Mouse (Mus musculus) forebrain, embryonic 13.5 days (tissue): ENCODE measurements around the gene Xrcc5. TPM values are rescaled to one million over a fixed set of nuclear protein-coding genes. Genes with fewer than 3 reads are reported as not detected.

ENCODE experiments used
- ATAC-seq: fragments of 200-750 bp; cut with Nextera tagmentation; 2 replicates; pipeline ENCODE4 v1.8.0; 2017
- H3K27ac ChIP-seq: fragments of 300-500 bp; sonication (generic); 2 replicates; pipeline ENCODE4 v1.5.1; 2015; ENCODE audit warnings: inconsistent platforms, mild to moderate bottlenecking, moderate library complexity
- H3K27me3 ChIP-seq: fragments of 300-500 bp; sonication (generic); 2 replicates; pipeline ENCODE4 v1.6.1; 2015; ENCODE audit warnings: mild to moderate bottlenecking, inconsistent platforms
- H3K36me3 ChIP-seq: fragments of 300-500 bp; sonication (generic); 2 replicates; pipeline ENCODE4 v1.6.1; 2015; ENCODE audit warnings: mild to moderate bottlenecking, inconsistent platforms; ENCODE audit not compliant: poor library complexity, severe bottlenecking
- H3K4me1 ChIP-seq: fragments of 300-500 bp; sonication (generic); 2 replicates; pipeline ENCODE4 v1.6.1; 2015; ENCODE audit warnings: inconsistent platforms
- H3K4me2 ChIP-seq: fragments of 300-500 bp; sonication (generic); 2 replicates; pipeline ENCODE4 v1.6.1; 2015; ENCODE audit warnings: inconsistent platforms, mild to moderate bottlenecking, moderate library complexity
- H3K4me3 ChIP-seq: fragments of 300-500 bp; sonication (generic); 2 replicates; pipeline ENCODE4 v1.5.1; 2015; ENCODE audit warnings: mild to moderate bottlenecking, inconsistent platforms
- H3K9ac ChIP-seq: fragments of 300-500 bp; sonication (generic); 2 replicates; pipeline ENCODE4 v1.6.1; 2015; ENCODE audit warnings: mild to moderate bottlenecking, inconsistent platforms
- H3K9me3 ChIP-seq: fragments of 300-500 bp; sonication (generic); replicated peaks from 2 replicates; pipeline ENCODE4 v1.6.1; 2016; ENCODE audit warnings: inconsistent platforms
- WGBS: fragments of 180-500 bp; shearing (Covaris S2); methylation state at CpG from one replicate; pipeline ENCODE4 v1.1.7; 2015; 5-methylcytosine and 5-hydroxymethylcytosine counted together
- polyA plus RNA-seq: library from polyadenylated mRNA; unstranded; fragments of >200 nt; fragmentation: Nextera tagmentation; extraction: Ambion mirVana; gene quantifications from 2 replicates; pipeline ENCODE4 v1.2.1, GENCODE M21; 2015

Xrcc5 gene
- polyA plus RNA-seq, 1 experiment from 2014 or later: 40.0 TPM

DNA sequence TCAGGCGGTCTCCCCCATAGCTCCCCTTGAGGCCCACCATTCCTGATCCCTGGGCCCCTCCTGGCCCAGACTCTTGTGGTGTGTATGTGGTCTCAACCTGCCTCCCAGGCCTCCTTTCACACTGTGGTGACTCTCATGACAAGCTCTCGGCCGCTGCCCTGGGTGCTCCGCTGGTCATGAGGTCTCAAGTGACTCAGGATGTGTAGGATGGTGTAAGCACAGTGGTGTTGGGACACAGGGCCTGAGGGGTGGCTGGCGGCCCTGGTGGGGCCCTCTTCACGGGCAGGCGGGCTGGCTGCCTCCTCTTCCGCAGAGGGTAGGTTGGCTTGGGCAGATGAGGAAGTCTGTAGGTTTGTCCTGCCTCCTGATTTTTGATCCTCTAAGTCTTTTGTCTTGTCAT lies 121.3 kb downstream of the Xrcc5 start:
- no peak overlapping the region for H3K4me2 ChIP-seq
- WGBS: 92% methylated on average over 8 of the region's 8 CpGs
- H3K4me3 ChIP-seq: no peak overlapping the region
- no peak overlapping the region for H3K27ac ChIP-seq
- ATAC-seq: no peak
- peaks cover 8% of the 10 kb centered on the region; the same call in 1 of the 2 replicates for H3K4me1 ChIP-seq
- no peaks in the 10 kb centered on the region for H3K9me3 ChIP-seq
- no peak overlapping the region for H3K9ac ChIP-seq
- no peaks in the 10 kb centered on the region for H3K27me3 ChIP-seq
- H3K36me3 ChIP-seq: no peaks in the 10 kb centered on the region

DNA sequence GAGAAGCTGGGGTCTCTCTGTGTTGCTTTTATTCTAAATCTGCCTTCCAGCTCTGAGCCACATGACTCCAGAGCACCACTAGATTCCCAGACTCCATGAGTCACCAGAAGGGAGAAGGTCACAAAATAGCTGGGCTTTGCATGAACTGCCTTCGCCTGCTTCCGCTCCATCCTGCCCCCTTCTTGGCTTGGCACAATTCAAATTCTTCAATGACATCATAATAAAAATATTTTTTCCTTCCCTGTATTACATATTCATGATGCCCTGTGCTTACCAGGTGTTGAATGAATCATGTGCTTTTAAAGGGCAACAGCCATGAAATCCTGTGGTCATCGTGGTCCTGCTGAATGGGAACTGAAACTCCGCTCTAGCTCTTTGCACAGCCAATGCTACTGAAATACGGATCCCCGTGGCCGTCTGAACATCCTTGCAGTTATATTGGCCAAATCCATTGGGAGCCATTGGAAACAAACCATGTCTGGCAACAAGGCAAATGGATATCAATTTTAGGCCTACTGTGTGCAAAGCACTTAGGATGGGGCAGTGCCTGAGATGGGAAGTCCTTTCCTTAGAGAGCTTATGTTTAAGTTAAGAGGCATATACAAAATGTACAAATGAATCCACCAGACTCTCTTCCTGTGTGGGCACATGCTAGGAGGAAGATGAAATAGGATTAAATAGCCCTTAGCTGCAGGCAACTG lies 122.0 kb downstream of the Xrcc5 start:
- Histone ChIP-seq H3K36me3 (no peaks in the 10 kb centered on the region), H3K9ac (no peak overlapping the region), H3K4me3 (no peak overlapping the region), H3K27me3 (no peaks in the 10 kb centered on the region), H3K4me1 (peaks cover 10% of the 10 kb centered on the region; the same call in 1 of the 2 replicates), H3K4me2 (no peak overlapping the region), H3K27ac (no peak overlapping the region), H3K9me3 (no peaks in the 10 kb centered on the region)
- WGBS: 93% methylated on average over 7 of the region's 7 CpGs
- ATAC-seq: no peak

DNA sequence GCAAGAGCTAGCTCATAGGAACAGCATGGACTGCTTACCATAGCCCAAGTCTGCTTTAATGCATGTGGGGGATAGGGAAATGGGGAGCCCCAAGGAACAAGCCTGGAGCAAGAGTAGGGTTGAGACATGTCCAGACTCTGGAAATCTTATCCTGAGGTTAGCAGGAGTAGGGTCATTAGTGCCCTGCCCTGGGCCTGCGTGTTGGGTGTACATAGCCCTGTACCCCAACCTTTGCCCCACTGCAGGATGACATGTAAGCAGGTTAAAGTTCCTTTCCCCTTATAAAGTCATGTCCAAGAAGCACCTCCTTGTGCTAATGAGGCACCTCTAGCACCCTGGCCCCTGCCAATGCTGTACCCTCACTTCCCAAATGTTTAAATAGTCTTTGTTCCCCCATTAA lies 125.4 kb downstream of the Xrcc5 start:
- Histone ChIP-seq H3K27ac (no peak overlapping the region), H3K36me3 (no peaks in the 10 kb centered on the region), H3K4me3 (no peak overlapping the region), H3K9me3 (no peaks in the 10 kb centered on the region), H3K4me1 (peaks cover 11% of the 10 kb centered on the region; the same call in 1 of the 2 replicates), H3K9ac (no peak overlapping the region), H3K27me3 (no peaks in the 10 kb centered on the region), H3K4me2 (no peak overlapping the region)
- no peak for ATAC-seq
- WGBS: 83% methylated on average over 1 of the region's 1 CpGs

DNA sequence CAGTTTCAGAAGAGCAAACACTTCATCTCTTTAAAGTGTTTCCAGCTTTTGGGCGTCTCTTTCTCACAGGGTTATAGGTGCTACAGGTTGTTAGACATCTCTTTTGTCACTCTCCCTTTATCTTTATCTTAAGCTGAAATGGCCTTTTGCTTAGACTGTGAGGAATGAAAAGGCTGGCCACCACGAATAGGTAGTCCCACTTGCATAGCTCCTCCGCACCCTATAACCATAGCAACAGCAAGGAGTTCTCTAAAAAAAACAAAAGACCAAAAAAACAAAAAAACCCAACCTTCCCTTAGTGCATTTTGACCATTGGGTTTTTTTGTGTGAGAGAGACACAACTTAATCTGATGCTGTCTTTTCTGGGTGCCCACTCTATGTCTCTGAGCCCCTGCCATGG lies 127.3 kb downstream of the Xrcc5 start:
- no peak overlapping the region for H3K27ac ChIP-seq
- no peak overlapping the region for H3K4me2 ChIP-seq
- WGBS: 50% methylated on average over 3 of the region's 3 CpGs
- no peak overlapping the region for H3K4me3 ChIP-seq
- H3K9ac ChIP-seq: no peak overlapping the region
- no peaks in the 10 kb centered on the region for H3K9me3 ChIP-seq
- H3K4me1 ChIP-seq: peaks cover 15% of the 10 kb centered on the region; the same call in 1 of the 2 replicates
- H3K36me3 ChIP-seq: no peaks in the 10 kb centered on the region
- no peaks in the 10 kb centered on the region for H3K27me3 ChIP-seq
- no peak for ATAC-seq

DNA sequence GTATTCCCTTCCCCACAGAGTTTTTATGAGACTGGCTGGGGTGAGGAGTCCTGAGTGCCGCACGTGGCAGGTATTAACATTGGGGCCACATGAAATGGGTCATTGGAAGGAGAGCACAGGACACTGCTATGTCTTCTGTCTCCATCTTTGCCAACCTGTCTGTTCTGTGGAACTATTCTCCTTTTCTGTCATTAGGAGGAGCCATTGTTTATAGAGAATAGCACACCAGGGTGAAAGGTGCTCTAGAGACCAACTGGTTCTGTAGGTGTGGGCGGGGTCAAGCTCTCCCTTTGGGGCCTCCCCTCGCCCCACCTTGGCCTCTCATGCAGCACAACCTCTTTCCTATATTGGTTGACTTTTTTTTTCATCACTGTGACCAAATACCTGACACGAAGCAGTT lies 129.7 kb downstream of the Xrcc5 start:
- Histone ChIP-seq H3K4me1 (peaks cover 15% of the 10 kb centered on the region; the same call in 1 of the 2 replicates), H3K27ac (no peak overlapping the region), H3K4me3 (no peak overlapping the region), H3K27me3 (no peaks in the 10 kb centered on the region), H3K9me3 (no peaks in the 10 kb centered on the region), H3K36me3 (no peaks in the 10 kb centered on the region), H3K4me2 (no peak overlapping the region), H3K9ac (no peak overlapping the region)
- WGBS: 91% methylated on average over 5 of the region's 5 CpGs
- ATAC-seq: no peak

DNA sequence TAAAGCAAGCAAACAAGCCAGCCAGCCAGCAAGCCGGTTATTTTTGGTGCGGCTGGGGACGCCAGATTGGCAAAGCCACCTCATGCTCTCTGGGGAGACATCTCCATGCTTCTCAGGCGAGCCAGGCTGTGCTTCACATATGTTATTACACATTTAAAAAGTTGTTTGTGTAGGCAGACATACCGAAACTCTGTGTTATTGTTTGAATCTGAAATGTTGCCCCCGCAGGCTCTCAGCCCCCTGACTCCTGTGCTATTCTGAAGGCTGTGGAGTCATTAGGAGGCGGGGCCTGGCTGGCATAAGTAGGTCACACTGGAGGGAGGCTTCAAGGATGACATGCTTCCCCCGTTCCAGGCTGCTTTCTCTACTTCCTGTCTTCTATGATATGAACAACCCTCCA lies 131.9 kb downstream of the Xrcc5 start:
- no peaks in the 10 kb centered on the region for H3K9me3 ChIP-seq
- no peak overlapping the region for H3K4me3 ChIP-seq
- H3K9ac ChIP-seq: no peak overlapping the region
- H3K36me3 ChIP-seq: no peaks in the 10 kb centered on the region
- H3K4me1 ChIP-seq: peaks cover 6% of the 10 kb centered on the region; the same call in 1 of the 2 replicates
- ATAC-seq: peak; percentile 53; the same call in 1 of the 2 replicates
- H3K4me2 ChIP-seq: no peak overlapping the region
- 79% methylated on average over 8 of the region's 8 CpGs for WGBS
- no peaks in the 10 kb centered on the region for H3K27me3 ChIP-seq
- H3K27ac ChIP-seq: no peak overlapping the region

DNA sequence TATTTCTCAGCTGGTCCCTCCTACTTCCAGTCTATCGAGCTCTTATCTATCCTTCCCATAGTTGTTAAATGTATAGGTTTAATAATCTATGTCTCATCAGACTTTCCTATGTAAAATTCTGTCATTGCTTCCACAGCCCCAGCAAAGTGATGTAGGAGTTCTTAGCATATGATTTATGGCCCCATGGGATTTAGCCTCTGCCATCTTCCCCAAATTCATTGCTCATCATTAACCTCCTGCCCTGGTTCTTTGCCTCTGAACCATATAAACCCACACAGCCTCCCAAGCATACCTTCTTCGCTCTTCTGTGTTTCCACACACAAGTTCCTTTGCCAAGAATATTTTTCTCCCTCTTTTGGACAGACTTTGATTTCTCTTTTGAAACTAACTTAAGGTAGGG lies 135.5 kb downstream of the Xrcc5 start:
- Histone ChIP-seq H3K27me3 (no peaks in the 10 kb centered on the region), H3K4me3 (no peak overlapping the region), H3K9me3 (no peaks in the 10 kb centered on the region), H3K9ac (no peak overlapping the region), H3K4me1 (peaks cover 3% of the 10 kb centered on the region; the same call in 1 of the 2 replicates), H3K36me3 (no peaks in the 10 kb centered on the region), H3K27ac (no peak overlapping the region), H3K4me2 (no peak overlapping the region)
- ATAC-seq: no peak
- WGBS: 93% methylated on average over 2 of the region's 2 CpGs

Other genes with a start within 250 kb of the Xrcc5 start
- 1.3 and 1.5 TPM in 2 replicates for gene Mreg, start 95.1 kb upstream of the Xrcc5 start, polyA plus RNA-seq
- 12.6 and 13.4 TPM in 2 replicates for gene Pecr, start 23.1 kb upstream of the Xrcc5 start, polyA plus RNA-seq
- 25.8 and 28.1 TPM in 2 replicates for gene Tmem169, start 23.1 kb upstream of the Xrcc5 start, polyA plus RNA-seq
- gene March4, start 229.5 kb downstream of the Xrcc5 start, polyA plus RNA-seq: 1.6 and 1.8 TPM in 2 replicates